Mouse (Mus musculus) hindbrain, postnatal 0 days (tissue): Measurements from ENCODE around the gene Prex1. TPM values are rescaled to one million over a fixed set of nuclear protein-coding genes. Genes with fewer than 3 reads are reported as not detected.

Experiments
- ATAC-seq: fragments of 200-750 bp; cut with Nextera tagmentation; 2 replicates; pipeline ENCODE4 v1.8.0; 2017; ENCODE audit warnings: mild to moderate bottlenecking, moderate TSS enrichment, moderate library complexity
- DNase-seq: peaks from one replicate; pipeline ENCODE4 v3.0.0-alpha.2; 2015; ENCODE audit warnings: low spot score
- H3K27ac ChIP-seq: fragments of 300-500 bp; sonication (generic); 2 replicates; pipeline ENCODE4 v1.5.1; 2014; ENCODE audit warnings: mild to moderate bottlenecking
- H3K27me3 ChIP-seq: fragments of 300-500 bp; sonication (generic); 2 replicates; pipeline ENCODE4 v1.6.1; 2014; ENCODE audit warnings: low read length, mixed read lengths; ENCODE audit not compliant: insufficient read depth
- H3K36me3 ChIP-seq: fragments of 300-500 bp; sonication (generic); 2 replicates; pipeline ENCODE4 v1.6.1; 2014; ENCODE audit warnings: low read length, mixed read lengths; ENCODE audit not compliant: insufficient read depth
- H3K4me1 ChIP-seq: fragments of 300-500 bp; sonication (generic); 2 replicates; pipeline ENCODE4 v1.6.1; 2014; ENCODE audit warnings: antibody characterized with exemption, low read length, mixed read lengths; ENCODE audit not compliant: insufficient read depth
- H3K4me2 ChIP-seq: fragments of 300-500 bp; sonication (generic); 2 replicates; pipeline ENCODE4 v1.6.1; 2014; ENCODE audit warnings: low read depth, mild to moderate bottlenecking, low read length, moderate library complexity, mixed read lengths
- H3K4me3 ChIP-seq: fragments of 300-500 bp; sonication (generic); 2 replicates; pipeline ENCODE4 v1.5.1; 2014; ENCODE audit warnings: low read length
- H3K9ac ChIP-seq: fragments of 300-500 bp; sonication (generic); replicated peaks from 2 replicates; pipeline ENCODE4 v1.6.1; 2014; ENCODE audit warnings: mild to moderate bottlenecking, low read length, moderate library complexity, mixed read lengths
- H3K9me3 ChIP-seq: fragments of 300-500 bp; sonication (generic); 2 replicates; pipeline ENCODE4 v1.6.1; 2016; ENCODE audit warnings: low read length, mixed read lengths
- CTCF ChIP-seq: IDR thresholded peaks from 2 replicates; pipeline ENCODE4 v1.5.1; 2016; ENCODE audit warnings: antibody characterized with exemption, control low read depth, low read depth
- whole genome bisulfite sequencing: fragments of 180-500 bp; shearing (Covaris S2); extraction: QIAGEN DNeasy Blood & Tissue Kit; methylation state at CpG from one replicate; pipeline ENCODE4 v1.1.7; 2014; 5-methylcytosine and 5-hydroxymethylcytosine counted together
- polyA plus RNA-seq: library from polyadenylated mRNA; unstranded; fragments of >200 nt; fragmentation: Nextera tagmentation; extraction: Ambion mirVana; gene quantifications from 2 replicates; pipeline ENCODE4 v1.2.1, GENCODE M21; 2015
- total RNA-seq: library from RNA; depleted of rRNA; stranded (reverse); fragments of >200 nt; gene quantifications from 2 replicates; pipeline ENCODE4 v1.2.3, GENCODE M21; 2014

The Prex1 gene
- total and polyA plus RNA-seq, 2 experiments from 2014 or later, result 24.2 to 63.2 TPM

GRCm38 (mm10) chr2:166745849-166746248 lies 32.2 kb upstream of the Prex1 start:
- DNase-seq (no peak), ATAC-seq (no peak)
- Histone ChIP-seq H3K4me2 (no peak overlapping the region), H3K27ac (no peak overlapping the region), H3K9me3 (no peaks in the 10 kb centered on the region), H3K36me3 (no peaks in the 10 kb centered on the region), H3K4me3 (no peak overlapping the region), H3K27me3 (no peaks in the 10 kb centered on the region), H3K4me1 (no peaks in the 10 kb centered on the region), H3K9ac (no peak overlapping the region)
- TF ChIP-seq CTCF, result no peak
- WGBS, result 84% methylated on average over 9 of the region's 9 CpGs

GRCm38 (mm10) chr2:166744433-166744832 lies 30.8 kb upstream of the Prex1 start:
- Histone ChIP-seq H3K4me2 (no peak overlapping the region), H3K27me3 (no peaks in the 10 kb centered on the region), H3K9me3 (no peaks in the 10 kb centered on the region), H3K4me3 (no peak overlapping the region), H3K4me1 (no peaks in the 10 kb centered on the region), H3K27ac (no peak overlapping the region), H3K9ac (no peak overlapping the region), H3K36me3 (no peaks in the 10 kb centered on the region)
- ATAC-seq (no peak), DNase-seq (no peak)
- 58% methylated on average over 7 of the region's 7 CpGs for WGBS
- no peak for TF ChIP-seq CTCF

DNA sequence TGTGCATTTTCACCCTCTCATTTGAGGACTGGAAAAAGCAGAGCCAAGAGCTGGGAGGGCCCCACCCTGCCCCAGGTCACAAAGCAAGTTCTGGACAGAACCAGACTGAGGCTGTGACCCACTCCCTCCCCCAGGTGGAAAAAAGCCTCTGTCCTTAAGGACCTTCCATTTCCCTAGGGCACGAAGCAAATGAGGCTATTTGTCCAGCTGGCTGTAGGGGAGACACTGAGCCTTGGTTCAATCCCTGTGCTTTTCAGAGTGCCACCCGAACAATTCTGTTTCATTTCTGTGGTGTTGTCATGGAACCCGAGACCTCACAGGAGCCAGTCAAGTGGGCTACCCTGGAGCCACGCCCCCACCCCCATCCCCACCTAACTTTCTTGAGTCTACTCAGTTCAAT lies 29.9 kb upstream of the Prex1 start:
- no peaks in the 10 kb centered on the region for H3K4me1 ChIP-seq
- H3K27me3 ChIP-seq, result no peaks in the 10 kb centered on the region
- no peak overlapping the region for H3K9ac ChIP-seq
- no peaks in the 10 kb centered on the region for H3K36me3 ChIP-seq
- ATAC-seq (no peak), DNase-seq (no peak)
- no peak overlapping the region for H3K4me2 ChIP-seq
- H3K4me3 ChIP-seq, result no peak overlapping the region
- no peaks in the 10 kb centered on the region for H3K9me3 ChIP-seq
- no peak overlapping the region for H3K27ac ChIP-seq
- TF ChIP-seq CTCF, result no peak
- 36% methylated on average over 4 of the region's 4 CpGs for WGBS

DNA sequence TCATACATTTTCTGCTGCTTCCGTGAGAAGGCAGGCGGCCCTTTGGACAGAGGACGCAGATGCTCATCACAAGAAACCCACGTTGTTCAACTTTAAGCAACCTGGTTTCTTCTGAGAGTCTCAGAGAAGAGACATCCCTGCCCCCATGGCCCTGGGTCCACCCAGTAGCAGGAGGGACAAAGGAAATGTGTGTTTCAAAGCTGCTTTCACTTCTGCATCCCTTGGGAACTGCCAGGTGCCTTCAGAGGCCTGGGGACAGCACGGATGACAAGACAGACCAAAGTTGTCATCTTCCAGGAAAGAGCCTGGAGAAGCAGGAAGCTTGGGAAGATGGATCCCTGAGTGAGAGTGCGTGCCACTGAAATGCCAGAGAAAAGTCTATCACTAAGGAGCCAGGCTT lies 27.8 kb upstream of the Prex1 start:
- Histone ChIP-seq H3K27me3 (no peaks in the 10 kb centered on the region), H3K4me3 (no peak overlapping the region), H3K27ac (no peak overlapping the region), H3K9ac (no peak overlapping the region), H3K36me3 (no peaks in the 10 kb centered on the region), H3K9me3 (no peaks in the 10 kb centered on the region), H3K4me2 (no peak overlapping the region), H3K4me1 (no peaks in the 10 kb centered on the region)
- WGBS, result 81% methylated on average over 6 of the region's 6 CpGs
- DNase-seq (no peak), ATAC-seq (no peak)
- no peak for TF ChIP-seq CTCF

- H3K27me3 ChIP-seq, result no peaks in the 10 kb centered on the region
- H3K9ac ChIP-seq, result no peak overlapping the region
- H3K36me3 ChIP-seq, result no peaks in the 10 kb centered on the region
- H3K4me1 ChIP-seq, result no peaks in the 10 kb centered on the region
- H3K4me2 ChIP-seq, result no peak overlapping the region
- no peak overlapping the region for H3K27ac ChIP-seq
- DNase-seq (peak; percentile 9), ATAC-seq (peak; percentile 29; the same call in 1 of the 2 replicates)
- WGBS, result 71% methylated on average over 6 of the region's 6 CpGs
- H3K4me3 ChIP-seq, result no peak overlapping the region
- no peaks in the 10 kb centered on the region for H3K9me3 ChIP-seq
- no peak for TF ChIP-seq CTCF
Measured at GRCm38 (mm10) chr2:166740396-166740795, 26.8 kb upstream of the Prex1 start.

GRCm38 (mm10) chr2:166737307-166737706 lies 23.7 kb upstream of the Prex1 start:
- H3K27ac ChIP-seq, result no peak overlapping the region
- H3K27me3 ChIP-seq, result no peaks in the 10 kb centered on the region
- no peak for TF ChIP-seq CTCF
- ATAC-seq (no peak), DNase-seq (no peak)
- H3K9me3 ChIP-seq, result no peaks in the 10 kb centered on the region
- no peak overlapping the region for H3K4me2 ChIP-seq
- no peaks in the 10 kb centered on the region for H3K4me1 ChIP-seq
- H3K36me3 ChIP-seq, result no peaks in the 10 kb centered on the region
- no peak overlapping the region for H3K4me3 ChIP-seq
- H3K9ac ChIP-seq, result no peak overlapping the region
- 53% methylated on average over 7 of the region's 7 CpGs for WGBS

DNA sequence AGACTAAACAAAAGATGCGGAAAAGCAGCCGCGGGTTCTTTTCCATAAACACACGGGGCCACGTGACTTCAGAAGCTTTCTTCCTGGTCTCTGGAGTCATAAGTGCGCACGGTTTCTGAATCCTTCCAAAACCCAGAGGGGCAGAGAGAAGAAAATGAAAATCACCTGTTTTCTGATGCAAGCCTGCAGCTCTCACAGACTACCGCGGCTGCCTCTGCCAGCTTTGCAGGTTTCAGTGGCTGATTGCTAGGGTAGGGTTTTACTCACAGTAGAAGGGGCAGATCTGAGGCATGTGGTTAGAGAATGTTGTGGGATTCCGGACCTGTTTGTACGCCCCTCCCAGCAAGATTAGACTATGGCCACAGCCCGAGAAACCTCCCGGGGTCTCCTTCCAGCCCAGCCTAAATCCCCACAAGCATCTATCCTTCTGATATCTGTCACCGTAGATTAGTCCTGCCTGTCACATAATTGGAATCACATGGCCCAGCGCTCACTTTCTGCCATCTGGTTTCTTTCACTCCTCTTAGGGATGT lies 21.9 kb upstream of the Prex1 start:
- H3K4me2 ChIP-seq, result peak overlapping the region; percentile 31; the same call in 1 of the 2 replicates
- no peaks in the 10 kb centered on the region for H3K9me3 ChIP-seq
- ATAC-seq (no peak), DNase-seq (peak; percentile 33)
- WGBS, result 27% methylated on average over 15 of the region's 15 CpGs
- H3K9ac ChIP-seq, result no peak overlapping the region
- H3K4me1 ChIP-seq, result 0 out of 2 replicates have a peak, but pooled peaks cover 1% of the 10 kb centered on the region
- H3K27ac ChIP-seq, result no peak overlapping the region
- no peak overlapping the region for H3K4me3 ChIP-seq
- no peak for TF ChIP-seq CTCF
- H3K27me3 ChIP-seq, result no peaks in the 10 kb centered on the region
- H3K36me3 ChIP-seq, result no peaks in the 10 kb centered on the region
